Mouse (Mus musculus) thymus, postnatal 25 days (tissue): Measurements from ENCODE around the gene 4930572O03Rik.
"Not testable (repeated sequence)": the region's sequence is repeated elsewhere in the genome, so short reads cannot be mapped to it uniquely, and the experiment has no call there.

Experiments used
- DNase-seq: peaks from one replicate; pipeline ENCODE4 v3.0.0; 2022

The 4930572O03Rik gene

GRCm38 (mm10) chr5:15656959-15657358 lies at the start of gene 4930572O03Rik:
4930572O03Rik (minus strand) TSS chr5:15657059.
- not testable (repeated sequence) for DNase-seq

- not testable (repeated sequence) for DNase-seq
Measured at GRCm38 (mm10) chr5:15702891-15703290, 46.0 kb upstream of the 4930572O03Rik start.

GRCm38 (mm10) chr5:15697719-15698118 lies 40.9 kb upstream of the 4930572O03Rik start:
- not testable (repeated sequence) for DNase-seq

DNA sequence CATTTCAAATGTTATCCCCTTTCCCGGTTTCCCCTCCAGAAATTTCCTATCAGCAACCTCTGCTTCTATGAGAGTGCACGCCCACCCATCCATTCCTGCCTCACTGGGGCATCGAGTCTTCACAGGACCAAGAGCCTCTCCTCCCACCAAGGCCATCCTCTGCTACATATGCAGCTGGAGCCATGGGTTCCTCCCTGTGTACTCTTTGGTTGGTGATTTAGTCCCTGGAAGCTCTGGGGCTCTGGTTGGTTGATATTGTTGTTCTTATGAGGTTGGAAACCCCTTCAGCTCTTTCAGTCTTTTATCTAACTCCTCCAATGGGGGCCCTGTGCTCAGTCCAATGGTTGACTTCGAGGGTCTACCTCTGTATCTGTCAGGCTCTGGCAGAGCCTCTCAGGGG lies 35.0 kb upstream of the 4930572O03Rik start:
- not testable (repeated sequence) for DNase-seq

DNA sequence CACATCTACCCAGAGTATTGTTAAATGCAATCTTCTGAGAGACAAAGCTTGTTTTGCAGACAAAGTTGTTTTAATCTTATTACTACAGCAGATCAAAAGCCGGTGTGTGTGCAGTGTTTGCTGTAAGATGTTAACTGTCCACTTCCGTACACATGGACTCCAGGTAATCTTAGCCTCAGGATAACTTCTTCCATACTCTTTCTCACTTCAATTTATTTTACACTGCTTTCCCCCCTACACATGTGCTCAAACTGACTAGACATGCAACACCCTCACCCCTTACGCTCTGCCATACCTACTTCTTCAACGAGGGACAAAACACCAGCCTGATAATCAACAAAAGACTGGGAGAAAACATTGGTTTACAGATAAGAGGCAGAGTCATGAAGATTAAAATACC lies 34.0 kb upstream of the 4930572O03Rik start:
- not testable (repeated sequence) for DNase-seq

GRCm38 (mm10) chr5:15689659-15690213 lies 32.9 kb upstream of the 4930572O03Rik start:
- DNase-seq: not testable (repeated sequence)

GRCm38 (mm10) chr5:15688874-15689658 lies 32.2 kb upstream of the 4930572O03Rik start:
- not testable (repeated sequence) for DNase-seq

GRCm38 (mm10) chr5:15681301-15682035 lies 24.6 kb upstream of the 4930572O03Rik start:
- DNase-seq: not testable (repeated sequence)

DNA sequence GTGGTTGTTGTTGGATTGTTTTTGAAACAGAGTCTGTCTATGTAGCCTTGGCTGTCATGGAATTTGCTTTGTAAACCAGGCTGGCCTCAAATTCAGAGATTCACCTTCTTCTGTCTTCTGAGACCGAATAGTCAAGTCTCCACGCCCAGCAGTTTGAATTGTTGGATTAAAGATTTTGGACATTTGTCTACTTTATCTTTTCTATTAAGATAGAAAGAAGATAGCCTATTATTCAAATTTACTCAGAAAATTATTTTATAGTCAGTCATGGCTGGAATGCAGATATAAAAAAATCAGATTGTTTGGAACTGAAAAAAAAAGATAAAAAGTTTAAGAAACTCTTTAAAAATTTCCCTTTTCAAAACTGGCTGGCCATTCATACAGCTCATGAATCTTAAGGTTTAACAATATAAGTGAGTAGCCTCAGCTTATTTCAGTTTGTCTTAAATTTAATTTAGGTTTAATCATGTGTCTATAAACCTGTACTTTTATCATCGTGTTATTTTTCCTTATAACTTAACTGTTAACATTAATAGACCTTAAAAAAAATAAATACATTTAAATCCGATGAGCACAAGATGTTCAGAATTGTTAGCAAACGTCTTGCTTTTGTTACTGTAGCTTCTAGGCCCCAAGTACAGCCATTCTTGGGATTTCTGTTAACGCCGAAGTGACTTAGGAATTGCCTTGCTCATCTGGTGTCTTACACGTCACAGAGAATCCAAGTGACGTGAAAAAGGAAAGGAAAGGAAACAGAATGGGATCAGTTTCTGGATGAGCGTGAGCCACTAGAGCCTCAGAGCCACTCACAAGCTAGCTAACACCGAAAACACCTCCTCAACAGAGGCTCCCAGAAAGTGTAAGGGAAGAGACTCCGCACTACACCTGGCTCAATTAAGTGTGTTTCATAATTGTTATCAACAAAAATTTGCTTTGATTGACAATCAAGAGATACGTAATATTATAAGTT lies 23.4 kb upstream of the 4930572O03Rik start:
- not testable (repeated sequence) for DNase-seq

GRCm38 (mm10) chr5:15678907-15679306 lies 22.0 kb upstream of the 4930572O03Rik start:
- not testable (repeated sequence) for DNase-seq

DNA sequence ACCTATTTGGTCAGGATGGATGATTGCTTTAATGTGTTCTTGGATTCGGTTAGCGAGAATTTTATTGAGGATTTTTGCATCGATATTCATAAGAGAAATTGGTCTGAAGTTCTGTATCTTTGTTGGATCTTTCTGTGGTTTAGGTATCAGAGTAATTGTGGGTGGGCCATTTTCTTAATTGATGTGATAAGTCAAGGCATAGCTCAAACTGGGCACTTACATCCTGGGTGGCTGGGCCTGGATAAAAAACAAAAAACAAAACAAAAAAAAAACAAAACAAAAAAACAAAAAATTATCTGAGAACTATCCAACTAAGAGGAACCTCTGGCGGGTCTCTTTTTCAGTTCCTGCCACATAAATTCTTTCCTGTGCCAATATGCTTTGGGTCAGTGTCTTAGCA lies 20.9 kb upstream of the 4930572O03Rik start:
- not testable (repeated sequence) for DNase-seq

GRCm38 (mm10) chr5:15674429-15675244 lies 17.8 kb upstream of the 4930572O03Rik start:
- DNase-seq: not testable (repeated sequence)

DNA sequence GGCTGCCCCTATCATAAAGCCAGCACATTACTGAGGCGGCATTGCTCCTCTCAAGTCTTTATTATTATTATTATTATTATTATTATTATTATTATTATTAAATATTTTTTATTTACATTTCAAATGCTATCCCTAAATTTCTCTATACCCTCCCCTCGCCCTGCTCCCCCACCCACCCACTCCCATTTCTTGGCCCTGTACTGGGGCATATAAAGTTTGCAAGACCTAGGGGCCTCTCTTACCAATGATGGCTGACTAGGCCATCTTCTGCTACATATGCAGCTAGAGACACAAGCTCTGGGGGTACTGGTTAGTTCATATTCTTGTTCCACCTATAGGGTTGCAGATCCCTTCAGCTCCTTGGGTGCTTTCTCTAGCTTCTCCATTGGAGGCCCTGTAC lies 17.1 kb upstream of the 4930572O03Rik start:
- not testable (repeated sequence) for DNase-seq

GRCm38 (mm10) chr5:15670789-15671188 lies 13.9 kb upstream of the 4930572O03Rik start:
- not testable (repeated sequence) for DNase-seq

DNA sequence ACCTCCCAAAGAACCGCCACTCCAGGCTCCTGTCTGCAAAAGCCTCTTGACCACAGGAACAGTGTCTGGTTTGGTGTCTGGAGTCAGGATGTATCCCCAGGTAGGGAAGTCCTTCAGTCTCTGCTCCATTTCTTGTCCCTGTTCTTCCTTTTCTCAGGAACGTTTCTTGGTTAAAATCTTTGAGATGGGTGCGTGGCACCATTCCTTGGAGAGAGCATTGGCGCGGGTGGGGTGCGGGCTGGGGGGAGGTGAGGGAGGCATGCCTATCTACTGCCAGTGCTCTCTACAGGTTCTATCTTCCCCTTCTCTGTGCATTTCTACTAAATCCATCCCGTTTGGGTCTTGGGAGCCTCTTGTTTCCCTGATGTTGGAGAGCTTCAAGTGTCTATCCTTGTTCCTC lies 7.0 kb upstream of the 4930572O03Rik start:
- not testable (repeated sequence) for DNase-seq

DNA sequence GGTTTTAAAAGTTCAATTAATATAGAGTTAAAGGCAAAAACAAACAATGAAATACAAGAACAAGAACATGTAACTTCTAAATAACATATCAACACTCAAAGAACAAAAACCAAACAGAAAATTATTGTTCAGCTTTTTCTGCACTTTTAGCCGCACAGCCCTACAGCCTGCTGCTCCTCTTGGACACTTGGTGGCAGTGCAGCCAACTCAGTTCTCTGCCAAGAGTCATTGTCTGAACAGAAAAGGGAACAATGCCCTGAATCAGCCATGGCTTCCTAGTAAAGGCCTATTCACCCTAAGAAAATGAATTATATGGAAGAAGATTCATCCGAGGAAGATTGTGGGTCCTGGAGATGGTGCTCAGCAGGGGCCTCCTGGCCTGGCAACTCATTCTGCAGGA lies 4.5 kb downstream of the 4930572O03Rik start:
- DNase-seq: not testable (repeated sequence)

GRCm38 (mm10) chr5:15645707-15646106 lies 11.2 kb downstream of the 4930572O03Rik start:
- not testable (repeated sequence) for DNase-seq

- DNase-seq: not testable (repeated sequence)
Measured at GRCm38 (mm10) chr5:15637637-15638036, 19.2 kb downstream of the 4930572O03Rik start.

DNA sequence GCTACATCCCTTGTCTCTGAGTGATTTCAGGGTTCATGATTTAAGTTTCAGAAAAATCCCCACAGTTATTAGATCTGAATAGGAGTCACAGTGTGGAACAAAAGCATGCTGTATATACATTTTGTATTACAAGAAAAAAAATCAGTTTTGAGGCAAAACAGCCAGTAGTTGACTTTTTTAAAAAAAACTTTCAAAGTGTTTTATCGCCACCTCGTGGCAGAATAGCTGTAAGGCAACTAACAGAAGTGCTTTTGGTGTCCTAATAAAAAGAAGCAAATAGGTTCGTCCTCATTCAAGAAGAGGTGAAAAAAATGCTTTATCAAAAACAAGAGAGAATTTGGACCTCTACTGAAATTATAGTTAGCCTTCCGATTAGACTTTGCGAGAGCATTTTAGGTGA lies 26.8 kb downstream of the 4930572O03Rik start:
- DNase-seq: not testable (repeated sequence)

- DNase-seq: not testable (repeated sequence)
Measured at GRCm38 (mm10) chr5:15628136-15628535, 28.7 kb downstream of the 4930572O03Rik start.

DNA sequence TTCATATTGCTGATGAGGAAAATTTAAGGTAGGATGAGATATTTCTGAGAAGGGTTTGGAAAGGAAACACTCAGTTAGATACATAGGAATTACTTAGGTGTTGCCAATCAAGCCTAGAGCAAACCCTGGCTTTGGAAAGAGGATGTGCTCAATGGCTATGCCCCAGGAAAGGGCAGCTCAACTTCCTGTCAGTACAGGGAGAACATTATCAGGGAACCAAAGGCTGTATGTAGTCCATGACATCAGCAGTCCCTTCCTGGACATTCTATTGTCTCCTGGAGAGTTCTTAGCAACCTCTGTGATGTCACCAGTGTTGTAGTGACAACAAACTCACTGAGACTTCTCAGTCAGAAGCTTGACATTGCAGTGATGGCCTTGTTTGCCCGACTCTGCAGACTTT lies 38.1 kb downstream of the 4930572O03Rik start, which contains the start of gene Speer4d:
Gene Speer4d, plus strand, starts transcription at position 301 of the 400 bp plus-strand sequence.
- not testable (repeated sequence) for DNase-seq
